Mouse (Mus musculus): ENCODE data around the gene Cntnap5a.

Gene Cntnap5a

GRCm38 (mm10) chr1:115684518-115685368, at the start of gene Cntnap5a:
Gene Cntnap5a, plus strand, starts transcription at chr1:115684756.
- DNase-seq (ENCODE audit: low read depth, low spot score) = peak; percentile 85

DNA sequence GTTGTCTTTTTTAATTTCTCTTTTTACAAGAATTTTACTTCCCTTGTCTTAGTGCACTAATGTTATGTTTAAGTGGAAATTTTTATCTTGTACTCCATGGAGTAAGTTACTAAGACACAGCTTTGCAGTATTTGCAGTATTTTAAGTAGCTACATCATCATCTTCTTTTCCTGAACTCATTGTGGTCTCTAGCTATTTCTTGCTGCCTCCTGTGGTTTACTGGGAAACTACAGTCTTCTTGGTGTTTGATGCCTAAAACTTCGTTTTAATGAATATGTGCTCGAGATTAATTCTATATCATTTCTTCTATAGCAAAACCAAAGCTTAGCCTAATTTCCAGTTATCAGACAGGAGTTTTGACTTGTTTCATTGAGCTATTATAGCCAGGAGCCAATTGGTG, 37.6 kb upstream of the Cntnap5a start:
- no peak for DNase-seq (ENCODE audit: low read depth, low spot score)

GRCm38 (mm10) chr1:115658343-115659064, 26.1 kb upstream of the Cntnap5a start:
- DNase-seq (ENCODE audit: low read depth, low spot score) = no peak

DNA sequence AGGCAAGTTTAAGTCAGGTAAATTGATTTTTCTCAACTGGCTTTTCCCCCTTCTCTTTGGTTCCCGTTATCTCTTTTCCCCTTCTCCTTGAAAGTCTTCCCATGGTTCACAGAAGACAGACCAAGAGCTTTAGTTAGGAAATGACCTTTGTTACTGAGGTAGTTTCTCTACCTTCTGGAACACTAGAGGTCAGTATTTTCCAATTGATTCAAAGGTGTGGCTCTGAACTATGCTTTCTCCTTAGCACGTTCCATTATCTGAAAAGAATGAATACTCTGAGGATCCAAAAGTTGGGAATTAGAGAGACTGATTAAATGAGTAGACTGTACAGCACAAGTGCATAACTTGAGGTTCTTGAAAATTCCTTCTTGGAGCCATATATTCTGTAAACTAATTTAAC, 1.9 kb downstream of the Cntnap5a start:
- DNase-seq (ENCODE audit: low read depth, low spot score) = peak; percentile 29

GRCm38 (mm10) chr1:115699798-115700197, 15.2 kb downstream of the Cntnap5a start:
- DNase-seq (ENCODE audit: low read depth, low spot score) = no peak

DNA sequence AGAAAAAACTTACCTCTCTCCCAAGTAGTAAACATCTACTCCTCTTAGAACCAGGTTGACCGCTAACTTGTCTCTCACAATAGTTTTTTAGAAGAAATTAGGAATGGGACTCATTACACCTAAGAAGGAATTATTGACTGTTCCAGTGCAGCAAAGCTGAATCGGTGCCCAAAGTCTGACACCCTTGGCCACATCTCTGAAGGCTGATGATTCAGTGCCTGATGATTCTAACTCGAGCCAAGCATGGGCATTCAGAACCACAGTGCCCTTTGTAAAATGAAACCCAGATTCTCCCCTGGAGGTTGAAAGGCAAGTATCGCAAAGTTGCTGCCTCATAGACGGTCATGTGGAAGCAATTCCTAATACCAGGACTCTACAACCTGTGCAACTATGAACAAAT, 58.0 kb downstream of the Cntnap5a start:
- DNase-seq (ENCODE audit: low read depth, low spot score) = no peak

GRCm38 (mm10) chr1:115745569-115745968, 61.0 kb downstream of the Cntnap5a start:
- DNase-seq (ENCODE audit: low read depth, low spot score) = no peak

- DNase-seq (ENCODE audit: low read depth, low spot score) = peak; percentile 3
Observed at GRCm38 (mm10) chr1:115784737-115785136, 100.2 kb downstream of the Cntnap5a start.

- no peak for DNase-seq (ENCODE audit: low read depth, low spot score)
Observed at GRCm38 (mm10) chr1:115842591-115842990, 158.0 kb downstream of the Cntnap5a start.

DNA sequence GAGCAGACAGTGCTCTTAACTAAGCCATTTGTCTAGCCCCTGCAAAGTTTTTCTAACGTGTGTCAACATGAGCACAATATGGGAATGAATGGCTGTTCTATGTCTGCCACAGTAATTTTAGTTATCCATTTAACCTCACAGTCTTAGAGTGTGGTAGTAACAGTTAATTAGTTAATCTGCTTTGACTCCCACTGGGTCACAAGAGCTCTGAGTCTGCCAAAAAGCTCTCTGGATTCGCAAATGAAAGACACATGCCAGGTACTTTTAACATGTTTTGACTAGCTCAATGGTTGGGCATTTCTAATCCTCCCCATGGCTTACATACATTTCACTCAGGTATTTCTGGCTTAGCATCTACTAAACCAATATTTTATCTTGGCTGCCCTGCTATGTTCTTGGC, 163.0 kb downstream of the Cntnap5a start:
- no peak for DNase-seq (ENCODE audit: low read depth, low spot score)

GRCm38 (mm10) chr1:115852206-115852605, 167.7 kb downstream of the Cntnap5a start:
- no peak for DNase-seq (ENCODE audit: low read depth, low spot score)

DNA sequence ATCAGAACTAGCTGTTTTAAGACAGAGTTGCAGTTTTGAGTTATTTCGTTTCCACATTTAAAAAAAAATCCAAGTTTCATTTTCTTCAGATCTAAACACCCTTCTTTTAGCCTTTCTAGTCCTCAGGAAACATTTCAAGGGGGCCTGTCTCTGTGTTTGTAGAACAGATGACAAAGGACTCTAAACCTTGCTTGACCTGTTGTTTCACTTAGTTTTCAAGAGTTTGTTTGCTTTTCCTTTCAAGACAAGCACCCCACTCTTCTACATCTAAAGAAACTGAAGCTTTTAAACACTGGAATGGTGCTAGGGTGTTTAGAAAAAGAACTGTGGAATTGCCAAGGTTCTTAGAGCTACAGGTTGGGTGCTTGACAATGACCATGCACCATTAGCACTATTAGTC, 233.8 kb downstream of the Cntnap5a start:
- no peak for DNase-seq (ENCODE audit: low read depth, low spot score)

GRCm38 (mm10) chr1:115925953-115926665, 241.6 kb downstream of the Cntnap5a start:
- DNase-seq (ENCODE audit: low read depth, low spot score) = no peak

GRCm38 (mm10) chr1:115932045-115932444, 247.5 kb downstream of the Cntnap5a start:
- no peak for DNase-seq (ENCODE audit: low read depth, low spot score)

GRCm38 (mm10) chr1:115945892-115946291, 261.3 kb downstream of the Cntnap5a start:
- no peak for DNase-seq (ENCODE audit: low read depth, low spot score)

- no peak for DNase-seq (ENCODE audit: low read depth, low spot score)
Observed at GRCm38 (mm10) chr1:115956528-115956927, 272.0 kb downstream of the Cntnap5a start.

GRCm38 (mm10) chr1:115964993-115965575, 280.5 kb downstream of the Cntnap5a start:
- DNase-seq (ENCODE audit: low read depth, low spot score) = no peak

- no peak for DNase-seq (ENCODE audit: low read depth, low spot score)
Observed at GRCm38 (mm10) chr1:115990204-115990603, 305.6 kb downstream of the Cntnap5a start.

DNA sequence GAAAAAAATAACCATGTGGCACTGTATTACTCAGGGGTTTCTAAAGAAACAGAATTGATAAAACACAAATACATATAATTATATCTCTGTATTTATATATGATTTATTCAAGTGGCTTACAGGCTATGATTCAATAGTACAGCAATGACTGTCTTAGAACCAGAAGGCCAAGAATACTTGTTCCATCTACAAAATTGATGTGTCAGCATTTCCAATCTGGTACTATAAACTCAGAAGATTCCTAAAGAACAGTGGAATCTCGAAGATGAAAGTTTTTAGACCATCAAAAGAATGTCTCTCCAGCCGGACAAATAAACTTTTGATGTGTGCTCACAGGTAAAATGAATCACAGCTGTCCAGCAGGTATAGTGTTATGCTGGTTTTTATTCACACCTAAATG, 331.2 kb downstream of the Cntnap5a start:
- DNase-seq (ENCODE audit: low read depth, low spot score) = no peak

DNA sequence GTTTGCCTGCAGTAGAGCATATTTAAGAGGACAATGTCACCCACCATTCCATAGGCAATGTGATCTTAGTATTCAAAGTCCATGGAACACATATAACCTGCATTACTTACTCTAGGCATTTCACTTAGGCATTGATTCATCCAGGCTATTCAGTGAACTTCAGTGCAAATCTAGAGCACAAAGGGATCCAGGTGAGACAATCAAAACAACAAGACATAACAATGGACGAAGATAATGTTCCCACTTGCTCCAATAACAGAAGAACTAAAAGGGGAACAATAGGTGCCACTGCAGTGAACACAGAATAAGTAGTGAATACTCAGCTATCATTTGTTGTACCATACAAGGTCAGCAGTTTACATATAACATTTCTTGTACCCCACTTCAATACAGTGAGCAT, 345.1 kb downstream of the Cntnap5a start:
- DNase-seq (ENCODE audit: low read depth, low spot score) = peak; percentile 9

DNA sequence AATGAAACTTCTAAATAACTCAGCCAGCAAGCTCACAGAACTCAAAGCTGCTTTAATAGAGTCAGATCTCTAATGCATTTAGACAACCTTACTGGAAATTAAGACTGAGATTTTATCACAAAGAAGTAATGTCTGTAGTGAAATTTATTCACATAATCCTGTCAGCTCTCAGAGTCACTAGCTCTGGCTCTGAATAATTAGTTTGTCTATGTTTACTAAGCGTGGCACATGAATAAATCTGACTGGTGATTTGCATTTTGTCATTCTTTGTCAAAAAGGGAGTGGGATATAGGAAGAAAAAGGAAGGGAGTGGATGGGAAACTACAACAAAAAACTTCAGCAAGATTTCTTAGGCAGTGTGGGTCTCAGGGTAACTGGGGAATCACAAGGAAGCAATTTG, 351.3 kb downstream of the Cntnap5a start:
- no peak for DNase-seq (ENCODE audit: low read depth, low spot score)

DNA sequence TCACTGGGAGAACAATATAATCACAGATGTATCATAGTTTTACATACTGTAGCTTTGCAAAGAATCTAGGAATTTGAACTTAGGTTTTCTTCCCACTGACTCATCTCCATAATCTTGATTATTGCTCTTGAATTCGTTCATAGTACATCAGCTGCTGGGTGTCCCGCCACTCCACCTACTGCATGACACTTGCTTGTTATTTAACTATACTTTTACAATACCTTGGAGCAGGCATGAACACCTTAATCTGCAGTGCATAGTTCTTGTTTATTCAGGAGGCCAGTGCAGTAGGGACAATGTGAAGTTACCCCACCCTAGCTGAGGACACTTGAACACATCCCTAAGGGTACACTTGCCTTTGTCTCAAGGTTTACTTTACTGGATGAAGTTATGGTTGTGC, 352.3 kb downstream of the Cntnap5a start:
- DNase-seq (ENCODE audit: low read depth, low spot score) = no peak

All from ES-CJ7 (cell line).